Mouse (Mus musculus) bone marrow, adult 2 months (tissue): ENCODE measurements around the gene Mfap3l. TPM values are rescaled to one million over a fixed set of nuclear protein-coding genes. Genes with fewer than 3 reads are reported as not detected.
A peak's percentile ranks its signal among the peaks of the same experiment; 100 is the strongest.
"Not testable (repeated sequence)": the region's sequence is repeated elsewhere in the genome, so short reads cannot be mapped to it uniquely, and the experiment has no call there.

Source experiments
- H3K27ac ChIP-seq: fragments of 200-500 bp; 2 replicates; pipeline ENCODE4 v1.5.1; 2012; ENCODE audit warnings: low read depth, mild to moderate bottlenecking, control low read depth, inconsistent platforms, low read length; ENCODE audit not compliant: control insufficient read depth, poor library complexity, insufficient read depth
- H3K4me1 ChIP-seq: fragments of 200-500 bp; 2 replicates; pipeline ENCODE4 v1.6.1; 2011; ENCODE audit warnings: low read length; ENCODE audit not compliant: control insufficient read depth, insufficient read depth
- H3K4me3 ChIP-seq: fragments of 200-500 bp; replicated peaks from 2 replicates; pipeline ENCODE3; 2011; ENCODE audit warnings: mild to moderate bottlenecking, low read depth, low read length, control low read depth; ENCODE audit not compliant: control insufficient read depth
- CTCF ChIP-seq: fragments of 200-500 bp; IDR thresholded peaks from 2 replicates; pipeline ENCODE4 v1.5.1; 2011; ENCODE audit warnings: low read length, control low read depth; ENCODE audit not compliant: control insufficient read depth, insufficient read depth
- POLR2A ChIP-seq: fragments of 200-500 bp; IDR thresholded peaks from 2 replicates; pipeline ENCODE4 v1.6.1; 2011; ENCODE audit warnings: low read depth, mild to moderate bottlenecking, control low read depth, low read length, borderline replicate concordance; ENCODE audit not compliant: control insufficient read depth
- WGBS: fragments of 180-500 bp; shearing (Covaris S2); methylation state at CpG from one replicate; pipeline ENCODE4 v1.1.7; 2018; 5-methylcytosine and 5-hydroxymethylcytosine counted together
- polyA plus RNA-seq: library from polyadenylated mRNA; stranded (reverse); fragments of >200 nt; gene quantifications from 2 replicates; pipeline ENCODE4 v1.2.4, GENCODE M21; 2011; ENCODE audit warnings: low replicate concordance; ENCODE audit not compliant: missing spikeins, insufficient read depth, insufficient read length

Gene Mfap3l
- 2.3 and 5.7 TPM in 2 replicates for polyA plus RNA-seq

GRCm38 (mm10) chr8:60632250-60632932, at the start of gene Mfap3l:
TSS of gene Mfap3l (plus strand) at chr8:60632827.
- WGBS = under 1% methylated on average over 60 of the region's 60 CpGs
- TF ChIP-seq POLR2A = 0 out of 2 replicates have a peak, but pooled peaks have one; percentile 23
- TF ChIP-seq CTCF = no peak
- H3K4me3 ChIP-seq = peak within 1 kb of the TSS; percentile 79
- peak within 1 kb of the TSS; percentile 47 for H3K27ac ChIP-seq
- peaks cover 2% of the 10 kb centered on the region for H3K4me1 ChIP-seq

GRCm38 (mm10) chr8:60583369-60583768, 49.3 kb upstream of the Mfap3l start:
- Histone ChIP-seq H3K4me1 (no peaks in the 10 kb centered on the region), H3K27ac (no peak overlapping the region), H3K4me3 (no peak overlapping the region)
- no peak for TF ChIP-seq CTCF
- no peak for TF ChIP-seq POLR2A
- 64% methylated on average over 2 of the region's 2 CpGs for WGBS

DNA sequence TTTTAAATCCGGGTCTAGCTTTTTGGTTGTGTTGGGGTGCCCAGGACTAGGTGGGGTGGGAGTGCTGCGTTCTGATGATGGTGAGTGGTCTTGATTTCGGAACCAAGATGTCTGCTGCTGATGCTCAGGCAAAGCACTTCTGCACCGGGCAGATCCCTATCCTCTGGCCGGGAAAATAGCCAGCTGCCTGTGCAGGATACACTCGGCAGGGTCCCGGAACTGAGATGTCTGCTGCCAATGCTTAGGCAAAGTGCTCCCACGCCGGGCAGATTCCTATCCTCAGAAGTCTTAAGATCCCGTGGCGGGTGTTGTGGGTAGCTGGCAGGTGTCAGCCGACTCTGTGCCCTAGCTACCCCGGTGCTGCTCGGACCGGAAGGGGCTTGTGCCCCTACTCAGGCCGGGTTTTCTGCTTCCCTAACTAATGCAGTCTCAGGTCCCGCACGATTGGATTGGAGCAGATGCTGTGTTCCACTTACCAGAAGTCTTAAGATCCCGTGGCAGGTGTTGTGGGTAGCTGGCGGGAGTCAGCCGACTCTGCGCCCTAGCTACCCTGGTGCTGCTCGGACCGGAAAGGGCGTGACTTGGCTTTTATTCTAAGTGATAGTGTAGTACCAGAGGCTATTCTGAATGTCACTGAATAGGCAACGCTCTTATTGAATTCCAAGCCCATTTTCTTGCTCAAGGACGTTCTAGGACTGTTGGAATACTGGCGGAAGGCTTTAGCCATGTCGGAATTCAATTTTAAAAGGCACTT, 41.1 kb upstream of the Mfap3l start:
- H3K4me1 ChIP-seq, H3K4me3 ChIP-seq, H3K27ac ChIP-seq: not testable (repeated sequence)
- WGBS = 84% methylated on average over 29 of the region's 29 CpGs

GRCm38 (mm10) chr8:60594761-60595160, 37.9 kb upstream of the Mfap3l start:
- WGBS = 68% methylated on average over 3 of the region's 3 CpGs
- Histone ChIP-seq H3K4me1 (no peaks in the 10 kb centered on the region), H3K27ac (no peak overlapping the region), H3K4me3 (no peak overlapping the region)
- TF ChIP-seq CTCF (no peak), POLR2A (no peak)

DNA sequence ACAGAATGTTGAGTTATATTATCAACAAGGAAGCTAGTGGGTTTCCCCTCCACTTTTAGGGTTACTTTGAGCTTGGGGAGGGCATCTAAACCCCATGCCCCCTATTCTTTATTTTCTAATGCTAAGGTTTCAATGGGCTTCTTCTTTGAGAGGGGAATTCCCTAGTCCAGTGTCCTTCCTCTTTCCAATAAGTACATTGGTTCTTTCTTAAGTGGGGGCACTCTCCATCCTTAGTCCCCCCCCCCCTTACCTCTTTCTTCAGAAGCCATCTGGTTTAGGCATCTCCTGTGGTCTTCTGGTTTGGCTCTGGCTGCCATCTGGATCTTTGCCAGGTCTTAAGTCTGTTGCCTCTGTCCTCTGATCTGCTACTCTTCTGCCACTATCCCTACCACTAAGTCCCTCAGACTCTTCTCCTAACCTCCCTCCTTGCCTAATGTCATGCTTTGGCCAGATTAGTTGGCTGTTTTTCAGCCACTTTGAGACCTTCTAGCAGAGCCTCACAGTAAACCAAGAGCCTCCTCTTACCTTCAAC, 21.0 kb upstream of the Mfap3l start:
- TF ChIP-seq POLR2A (no peak), CTCF (no peak)
- Histone ChIP-seq H3K4me1 (no peaks in the 10 kb centered on the region), H3K4me3 (no peak overlapping the region), H3K27ac (no peak overlapping the region)

GRCm38 (mm10) chr8:60616928-60617327, 15.7 kb upstream of the Mfap3l start:
- no peaks in the 10 kb centered on the region for H3K4me1 ChIP-seq
- no peak overlapping the region for H3K4me3 ChIP-seq
- TF ChIP-seq CTCF = no peak
- TF ChIP-seq POLR2A = no peak
- no peak overlapping the region for H3K27ac ChIP-seq
- 28% methylated on average over 2 of the region's 2 CpGs for WGBS

DNA sequence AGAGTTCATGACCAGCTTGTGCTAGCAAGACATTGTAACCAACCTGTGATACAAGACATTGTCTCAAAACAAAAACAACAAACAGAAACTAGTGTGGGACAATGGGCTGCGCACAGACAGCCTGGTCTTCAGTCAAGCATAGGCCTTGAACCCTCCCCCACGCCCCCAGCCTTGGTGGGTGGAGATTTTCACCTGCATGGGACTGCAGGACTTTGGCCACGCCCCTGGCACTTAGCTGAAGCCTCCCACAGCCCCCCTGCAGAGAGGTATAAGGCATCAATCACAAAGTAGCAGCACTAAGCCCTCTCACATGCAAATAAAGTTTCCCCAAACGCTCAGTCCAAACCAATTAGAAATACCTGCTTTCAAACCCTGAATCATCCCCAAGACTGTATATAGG, 11.1 kb upstream of the Mfap3l start:
- no peaks in the 10 kb centered on the region for H3K4me1 ChIP-seq
- WGBS = 71% methylated on average over 4 of the region's 4 CpGs
- TF ChIP-seq POLR2A (no peak), CTCF (no peak)
- no peak overlapping the region for H3K4me3 ChIP-seq
- no peak overlapping the region for H3K27ac ChIP-seq

DNA sequence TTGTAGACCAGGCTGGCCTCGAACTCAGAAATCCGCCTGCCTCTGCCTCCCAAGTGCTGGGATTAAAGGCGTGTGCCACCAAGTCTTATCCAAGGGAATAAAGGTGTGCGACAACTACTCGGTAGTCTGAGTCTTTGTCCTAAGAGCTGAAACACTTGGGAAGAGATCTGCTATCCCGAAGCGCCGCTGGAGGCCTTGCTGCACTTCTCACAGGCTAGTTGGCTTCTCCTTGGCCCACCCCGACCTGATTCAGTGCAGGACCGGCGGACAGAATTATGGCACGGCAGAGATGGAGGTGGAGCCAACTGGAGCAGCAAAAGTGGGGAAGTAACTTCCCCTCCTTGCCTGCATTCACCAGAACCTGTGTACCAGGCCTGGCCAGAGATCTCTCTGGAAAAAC, 10.6 kb upstream of the Mfap3l start:
- no peak overlapping the region for H3K4me3 ChIP-seq
- no peaks in the 10 kb centered on the region for H3K4me1 ChIP-seq
- 79% methylated on average over 12 of the region's 12 CpGs for WGBS
- H3K27ac ChIP-seq = no peak overlapping the region
- TF ChIP-seq CTCF = no peak
- TF ChIP-seq POLR2A = no peak
